Mouse (Mus musculus) stomach, adult 2 months (tissue): ENCODE results near the gene Snip1. TPM values are rescaled to one million over a fixed set of nuclear protein-coding genes. Genes with fewer than 3 reads are reported as not detected.

Experiments used
- polyA plus RNA-seq: library from polyadenylated mRNA; depleted of rRNA; stranded (reverse); fragments of >200 nt; gene quantifications from 2 replicates; pipeline ENCODE4 v1.2.3, GENCODE M21; 2012; rRNA removed

Gene Snip1
- 2.3 and 2.8 TPM in 2 replicates for polyA plus RNA-seq

DNA sequence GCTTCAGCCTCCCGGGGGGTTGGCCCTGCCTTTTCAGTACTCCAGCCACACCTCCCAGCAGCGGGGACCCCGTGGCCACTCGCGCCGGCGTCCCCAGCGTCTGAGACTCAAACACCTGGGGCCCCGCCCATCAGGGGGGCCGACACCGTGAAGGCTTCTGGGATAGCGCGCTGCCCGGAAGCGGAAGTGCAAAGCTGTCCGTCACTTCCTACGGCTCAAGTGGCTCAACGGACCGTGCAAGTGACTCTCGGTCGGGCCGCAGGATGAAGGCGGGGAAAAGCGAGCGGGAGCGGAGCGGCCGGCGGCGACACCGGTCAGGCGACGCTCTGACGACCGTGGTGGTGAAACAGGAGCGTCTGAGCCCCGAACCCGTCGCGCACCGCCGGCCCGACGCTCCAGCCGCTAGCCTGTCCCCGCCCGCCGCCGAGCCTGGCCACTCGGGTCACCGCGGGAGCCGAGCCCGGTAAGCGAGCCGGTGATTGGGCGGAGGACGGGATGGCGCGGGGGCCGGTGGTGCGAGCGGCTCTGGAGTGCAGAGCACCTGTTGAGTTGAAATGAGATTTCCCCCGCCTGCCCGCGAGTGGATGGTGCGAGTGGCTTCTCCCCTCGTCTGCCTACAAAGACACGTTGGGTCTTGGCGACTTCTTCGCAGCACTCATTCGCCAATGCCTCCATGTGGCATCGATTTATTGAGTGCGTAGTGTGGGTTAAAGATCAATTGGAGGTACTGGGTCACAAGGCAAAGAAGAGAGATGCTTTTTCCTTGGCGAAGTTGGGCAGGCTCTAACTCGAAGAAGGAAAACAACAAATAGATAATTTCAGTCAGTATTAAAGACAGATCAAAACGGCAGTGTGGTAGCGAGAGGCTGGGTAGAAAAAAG lies at the start of gene Snip1:
Gene Snip1 (plus strand): TSS at position 183 of the 881 bp plus-strand sequence.

DNA sequence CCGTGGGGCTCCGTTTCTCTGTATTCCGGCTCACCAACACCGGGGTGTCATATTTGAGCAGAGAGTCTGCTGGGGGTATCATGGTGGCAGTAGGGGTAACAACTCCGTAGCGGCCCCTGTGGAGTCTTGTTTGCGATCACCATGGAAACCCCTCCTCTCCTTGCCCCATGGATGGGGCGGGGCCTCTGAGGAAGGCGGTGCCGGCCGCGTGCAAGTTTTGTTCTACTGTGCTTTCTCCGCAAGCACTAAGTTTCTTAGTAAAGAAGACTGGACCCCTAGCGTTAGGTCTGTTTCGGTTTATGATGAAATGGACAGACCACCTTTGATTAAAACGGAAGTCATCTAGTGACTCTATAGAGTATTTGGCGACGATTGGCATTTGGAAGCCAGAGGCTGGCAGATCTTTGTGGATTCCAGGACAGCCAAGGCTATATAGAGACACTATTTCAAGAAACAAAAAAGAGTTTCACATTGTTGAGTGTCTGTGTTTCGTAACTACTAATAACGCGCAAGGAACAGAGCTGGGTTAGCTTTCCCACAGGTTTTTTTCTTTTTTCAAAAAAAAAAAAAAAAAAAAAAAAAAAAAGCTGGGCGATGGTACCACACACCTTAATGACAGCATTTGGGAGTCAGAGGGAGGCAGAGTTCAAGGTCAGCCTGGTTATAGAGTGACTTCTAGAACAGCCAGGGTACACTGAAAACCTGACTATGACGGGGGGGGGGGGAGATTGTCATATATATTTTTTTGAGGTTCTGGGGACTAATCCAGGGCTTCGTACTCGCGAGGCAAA lies 760 bp upstream of the Snip1 start, which contains the start of gene Dnali1:
Gene Dnali1 (minus strand): TSS at position 187 of the 791 bp plus-strand sequence.

DNA sequence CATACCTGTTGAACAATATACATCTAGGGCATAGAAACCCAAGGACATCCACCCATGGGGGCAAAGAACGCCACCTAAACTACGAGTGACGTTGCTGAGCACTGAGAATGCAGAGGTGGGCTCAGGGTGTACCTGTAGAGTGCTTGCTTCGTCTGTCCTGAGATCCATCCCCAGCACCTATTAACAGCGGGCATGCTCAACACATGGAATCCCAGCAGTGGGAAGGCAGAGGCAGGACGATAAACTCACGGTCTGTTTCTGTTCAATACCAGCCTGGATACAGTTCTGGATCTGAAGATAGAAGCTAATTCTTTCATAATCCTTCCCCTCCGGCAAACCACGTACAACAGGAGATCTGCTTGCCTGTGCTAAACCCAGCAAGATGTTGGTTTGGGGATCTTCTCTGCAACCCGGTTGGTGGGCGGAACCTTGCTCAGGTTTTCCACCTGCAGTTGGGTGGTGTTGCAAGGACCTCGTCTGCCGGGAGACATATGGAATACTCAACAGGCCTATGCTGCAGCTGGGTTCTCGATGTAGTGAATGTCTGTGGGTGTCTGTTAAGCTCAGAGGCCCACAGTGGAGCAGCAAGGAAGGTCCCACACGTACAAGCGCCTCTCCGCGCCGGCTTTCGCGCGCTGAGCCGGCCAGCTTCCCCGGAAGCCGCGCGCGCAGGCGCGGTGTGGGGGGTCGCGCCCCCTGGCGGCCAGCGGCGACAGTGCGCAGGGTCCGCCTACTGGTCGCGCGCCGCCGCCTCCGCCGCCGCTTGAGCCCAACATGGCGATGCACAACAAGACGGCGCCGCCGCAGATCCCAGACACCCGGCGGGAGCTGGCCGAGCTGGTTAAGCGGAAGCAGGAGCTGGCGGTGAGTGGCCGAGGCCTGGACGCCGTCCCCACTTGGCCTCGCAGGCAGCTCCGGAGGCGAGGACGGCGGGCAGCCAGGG lies 18.2 kb downstream of the Snip1 start, which contains the start of gene Meaf6:
Gene Meaf6 (plus strand): TSS at position 732 of the 943 bp plus-strand sequence.

Other genes with a start within 250 kb of the Snip1 start
- 16.7 and 25.2 TPM in 2 replicates for gene Yrdc, start 216.0 kb upstream of the Snip1 start, polyA plus RNA-seq
- gene 1110065P20Rik, start 215.5 kb upstream of the Snip1 start, polyA plus RNA-seq: 20.4 and 33.6 TPM in 2 replicates
- 0.37 and 0.65 TPM in 2 replicates for gene Maneal, start 204.5 kb upstream of the Snip1 start, polyA plus RNA-seq
- not detected in 2 replicates for gene Epha10, start 185.8 kb upstream of the Snip1 start, polyA plus RNA-seq
- gene 9930104L06Rik, start 129.6 kb upstream of the Snip1 start, polyA plus RNA-seq: 5.5 and 9.2 TPM in 2 replicates
- 8.1 and 8.8 TPM in 2 replicates for gene Cdca8, start 127.4 kb upstream of the Snip1 start, polyA plus RNA-seq
- gene Rspo1, start 80.2 kb upstream of the Snip1 start, polyA plus RNA-seq: 3.5 and 4.6 TPM in 2 replicates
- 2.2 and 3.5 TPM in 2 replicates for gene Gnl2, start 50.1 kb upstream of the Snip1 start, polyA plus RNA-seq
- not detected in 2 replicates for gene Dnali1, start 969 bp upstream of the Snip1 start, polyA plus RNA-seq
- 2.5 and 2.8 TPM in 2 replicates for gene Meaf6, start 18.5 kb downstream of the Snip1 start, polyA plus RNA-seq
- 11.9 and 12.4 TPM in 2 replicates for gene Zc3h12a, start 61.2 kb downstream of the Snip1 start, polyA plus RNA-seq